8 mouse cellular contexts compared by ENCODE assay signal in the genomic region with DNA sequence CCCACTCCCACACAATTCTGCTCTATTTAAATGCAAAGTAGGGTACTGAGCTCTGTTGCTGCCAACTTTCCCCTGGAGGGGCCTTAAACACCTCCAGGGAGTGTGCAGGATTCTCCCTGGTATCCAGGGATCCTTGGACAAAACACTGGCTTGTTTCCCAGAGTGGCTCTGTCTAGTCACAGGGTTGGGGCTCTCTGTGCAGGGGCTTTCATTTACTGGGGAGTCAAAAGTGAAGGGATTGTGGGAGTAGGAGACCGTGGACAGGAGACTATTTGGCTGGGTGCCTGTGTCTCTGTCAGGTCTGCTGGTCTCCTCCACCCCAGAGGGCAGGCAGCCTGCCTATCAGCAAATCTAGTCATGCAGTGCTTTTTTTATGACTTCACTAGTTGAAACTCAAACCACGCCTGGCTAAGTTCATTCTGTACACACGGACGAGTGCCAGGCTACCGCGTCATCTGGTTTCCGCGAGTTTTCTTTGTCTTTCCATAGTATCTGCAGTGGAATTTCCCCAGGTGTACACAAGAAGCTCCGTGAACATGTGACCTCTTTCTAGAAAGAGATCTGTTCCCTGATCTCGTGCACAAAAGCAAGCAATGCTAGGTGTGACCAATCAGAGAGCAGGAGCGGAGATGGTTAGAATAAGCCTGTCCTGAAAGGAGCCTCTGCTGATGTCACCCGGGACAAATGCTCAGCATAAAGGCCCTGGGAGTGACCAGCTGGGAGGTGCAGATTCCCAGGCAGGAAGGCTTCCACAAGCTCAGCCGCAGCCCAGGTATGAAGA. TPM values are rescaled to one million over a fixed set of nuclear protein-coding genes. Genes with fewer than 3 reads are reported as not detected.
DNase-seq lines count a peak whose midpoint lies in the region; ATAC-seq lines count a peak whose summit lies in the region.

No protein-coding gene starts in this region.

- peak; percentile 52 for DNase-seq in adrenal gland, adult 2 months
- DNase-seq in adrenal gland, adult 18-20 months (ENCODE audit: low spot score in 2 of 2), result no peak
- peak; percentile 29 for DNase-seq in 3134 (ENCODE audit: extremely low read depth, insufficient read length, low spot score)
- DNase-seq in kidney, postnatal 14 days, result peak; percentile 85
- no peak for DNase-seq in right cerebral cortex, adult 18-20 months
- DNase-seq in gastrocnemius, postnatal 10 days, result no peak

- 56% methylated on average over 13 of the region's 13 CpGs for WGBS in heart, embryonic 12.5 days
- 35% methylated on average over 13 of the region's 13 CpGs for WGBS in neural tube, embryonic 15.5 days

- ATAC-seq in heart, embryonic 12.5 days (ENCODE audit: insufficient number of reproducible peaks, low FRiP score), result no peak
- peak; percentile 79 for ATAC-seq in neural tube, embryonic 15.5 days (ENCODE audit: low FRiP score)

- H3K4me1 ChIP-seq in heart, embryonic 12.5 days (replicated peaks), result peaks cover 22% of the 10 kb centered on the region
- H3K4me1 ChIP-seq in neural tube, embryonic 15.5 days, result peaks cover 17% of the 10 kb centered on the region

- H3K9me3 ChIP-seq in heart, embryonic 12.5 days (replicated peaks), result no peaks in the 10 kb centered on the region
- H3K9me3 ChIP-seq in neural tube, embryonic 15.5 days (replicated peaks), result no peaks in the 10 kb centered on the region

- no peak overlapping the region for H3K4me3 ChIP-seq in heart, embryonic 12.5 days
- no peak overlapping the region for H3K4me3 ChIP-seq in neural tube, embryonic 15.5 days (replicated peaks)

- H3K27ac ChIP-seq in heart, embryonic 12.5 days (ENCODE audit: poor library complexity, severe bottlenecking), result no peak overlapping the region
- 0 out of 2 replicates have a peak overlapping the region, but pooled peaks have one; percentile 20 for H3K27ac ChIP-seq in neural tube, embryonic 15.5 days (replicated peaks)

- no peaks in the 10 kb centered on the region for H3K36me3 ChIP-seq in heart, embryonic 12.5 days
- no peaks in the 10 kb centered on the region for H3K36me3 ChIP-seq in neural tube, embryonic 15.5 days

- no peaks in the 10 kb centered on the region for H3K27me3 ChIP-seq in heart, embryonic 12.5 days (replicated peaks)
- H3K27me3 ChIP-seq in neural tube, embryonic 15.5 days (replicated peaks), result no peaks in the 10 kb centered on the region

- H3K9ac ChIP-seq in heart, embryonic 12.5 days, result no peak overlapping the region
- H3K9ac ChIP-seq in neural tube, embryonic 15.5 days (replicated peaks), result no peak overlapping the region

- 0 out of 2 replicates have a peak overlapping the region, but pooled peaks have one; percentile 4 for H3K4me2 ChIP-seq in heart, embryonic 12.5 days
- H3K4me2 ChIP-seq in neural tube, embryonic 15.5 days, result peak overlapping the region; percentile 26

RNA-seq across cellular contexts. Expression of a gene that starts 1.5 kb away (rescaled TPM):
- 10 to 100 TPM; 54.1 to 68.9 TPM for total RNA-seq in adrenal gland, adult 2 months (2021)
- 50.4 and 73.4 TPM in 2 replicates for polyA plus RNA-seq in adrenal gland, adult 2 months (2012; rRNA removed)
- 10 to 100 TPM; 38.2 to 55.1 TPM for total RNA-seq in adrenal gland, adult 18-20 months (2021)
- polyA plus RNA-seq in heart, embryonic 12.5 days (2016; fragmentation: Nextera tagmentation; extraction: Ambion mirVana), result 138 and 142 TPM in 2 replicates
- 74.8 and 96.9 TPM in 2 replicates for polyA plus RNA-seq in neural tube, embryonic 15.5 days (2015; fragmentation: Nextera tagmentation; extraction: Ambion mirVana)
- total RNA-seq in gastrocnemius, postnatal 10 days (2021), result 10 to 100 TPM; 36.7 to 39.1 TPM

RNA-seq across cellular contexts. Expression of a gene that starts 2.8 kb away (rescaled TPM):
- 10 to 100 TPM; 36.2 to 44.4 TPM for total RNA-seq in adrenal gland, adult 2 months (2021)
- 37.0 and 43.0 TPM in 2 replicates for polyA plus RNA-seq in adrenal gland, adult 2 months (2012; rRNA removed)
- 10 to 100 TPM; 32.3 to 33.3 TPM for total RNA-seq in adrenal gland, adult 18-20 months (2021)
- 53.7 and 58.6 TPM in 2 replicates for polyA plus RNA-seq in heart, embryonic 12.5 days (2016; fragmentation: Nextera tagmentation; extraction: Ambion mirVana)
- polyA plus RNA-seq in neural tube, embryonic 15.5 days (2015; fragmentation: Nextera tagmentation; extraction: Ambion mirVana), result 53.9 and 58.9 TPM in 2 replicates
- 100 to 1,000 TPM; 187 to 199 TPM for total RNA-seq in gastrocnemius, postnatal 10 days (2021)

RNA-seq across cellular contexts. Expression of a gene that starts 54.2 kb away (rescaled TPM):
- 10 to 100 TPM; 38.8 to 40.9 TPM for total RNA-seq in adrenal gland, adult 2 months (2021)
- 3.5 and 4.5 TPM in 2 replicates for polyA plus RNA-seq in adrenal gland, adult 2 months (2012; rRNA removed)
- 10 to 100 TPM; 35.9 to 38.0 TPM for total RNA-seq in adrenal gland, adult 18-20 months (2021)
- polyA plus RNA-seq in heart, embryonic 12.5 days (2016; fragmentation: Nextera tagmentation; extraction: Ambion mirVana), result 62.8 and 63.3 TPM in 2 replicates
- 103 and 111 TPM in 2 replicates for polyA plus RNA-seq in neural tube, embryonic 15.5 days (2015; fragmentation: Nextera tagmentation; extraction: Ambion mirVana)
- total RNA-seq in gastrocnemius, postnatal 10 days (2021), result 10 to 100 TPM; 27.2 to 31.6 TPM

Comparison
In these comparisons a context has a peak if more than half of its experiments do, and no peak if none do; other contexts are left out.
1. DNase-seq: peak in adrenal gland, adult 2 months (single experiment), 3134 (single experiment) and kidney, postnatal 14 days (single experiment); none in adrenal gland, adult 18-20 months (0 of 2), right cerebral cortex, adult 18-20 months (single experiment) and gastrocnemius, postnatal 10 days (single experiment).
2. RNA of a gene that starts 2.8 kb away (total RNA-seq): 187 to 199 TPM in gastrocnemius, postnatal 10 days; 36.2 to 44.4 TPM in adrenal gland, adult 2 months and 32.3 to 33.3 TPM in adrenal gland, adult 18-20 months; every median in the first group is over 4 times any median in the second.